12 mouse cellular contexts compared by ENCODE assay signal in the genomic region with DNA sequence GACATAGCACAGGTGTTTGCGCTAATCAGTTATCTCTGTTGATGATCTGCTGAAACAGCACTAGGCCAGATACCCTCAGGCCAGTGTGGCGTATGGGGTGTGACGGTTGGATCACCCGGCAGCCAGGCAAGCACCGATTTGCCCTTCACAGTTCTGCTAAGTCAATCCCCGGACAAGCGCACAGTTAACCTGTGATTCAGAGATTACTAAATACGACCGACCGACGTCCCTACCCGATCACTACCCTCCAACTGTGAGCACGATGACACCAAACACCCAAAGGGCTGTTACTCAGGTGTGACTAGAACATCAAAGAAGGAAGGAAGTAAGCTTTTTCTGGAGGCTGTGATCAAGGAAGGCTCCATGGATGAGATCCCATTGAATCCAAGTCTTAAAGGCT. TPM values are rescaled to one million over a fixed set of nuclear protein-coding genes. Genes with fewer than 3 reads are reported as not detected.
A peak's percentile ranks its signal among the peaks of the same experiment; 100 is the strongest.
DNase-seq lines count a peak whose midpoint lies in the region; ATAC-seq and TF ChIP-seq lines count a peak whose summit lies in the region.
"Had no signal": no experiment of that assay in that cellular context is flagged by ENCODE, and none has a peak within 500 bp of the region (broad histone marks: within the 10 kb centered on the region; RNA-seq: fewer than 3 reads in every experiment).

No protein-coding gene starts in this region.

- peaks cover 12% of the 10 kb centered on the region; the same call in 1 of the 2 replicates for H3K36me3 ChIP-seq in forebrain, embryonic 10.5 days (replicated peaks)
- H3K36me3 ChIP-seq in forebrain, embryonic 15.5 days, result peaks cover 4% of the 10 kb centered on the region; the same call in 1 of the 2 replicates
- peaks cover 5% of the 10 kb centered on the region; the same call in 1 of the 2 replicates for H3K36me3 ChIP-seq in midbrain, embryonic 13.5 days
- H3K36me3 ChIP-seq in midbrain, postnatal 0 days (ENCODE audit: insufficient read depth, low read length), result peaks cover 7% of the 10 kb centered on the region; the same call in 1 of the 2 replicates
- H3K36me3 ChIP-seq in hindbrain, embryonic 15.5 days, result no peaks in the 10 kb centered on the region
- H3K36me3 ChIP-seq in stomach, embryonic 15.5 days, result no peaks in the 10 kb centered on the region
- H3K36me3 ChIP-seq: liver, embryonic 15.5 days had no signal

- peaks cover 95% of the 10 kb centered on the region for H3K4me1 ChIP-seq in forebrain, embryonic 10.5 days
- H3K4me1 ChIP-seq in forebrain, embryonic 15.5 days, result peaks cover 65% of the 10 kb centered on the region
- H3K4me1 ChIP-seq in midbrain, embryonic 13.5 days (replicated peaks), result peaks cover 78% of the 10 kb centered on the region
- peaks cover 43% of the 10 kb centered on the region for H3K4me1 ChIP-seq in midbrain, postnatal 0 days (ENCODE audit: insufficient read depth, low read length)
- H3K4me1 ChIP-seq in hindbrain, embryonic 15.5 days (replicated peaks), result peaks cover 81% of the 10 kb centered on the region
- peaks cover 85% of the 10 kb centered on the region for H3K4me1 ChIP-seq in stomach, embryonic 15.5 days

- no peaks in the 10 kb centered on the region for H3K27me3 ChIP-seq in forebrain, embryonic 10.5 days (ENCODE audit: poor library complexity, severe bottlenecking)
- no peaks in the 10 kb centered on the region for H3K27me3 ChIP-seq in forebrain, embryonic 15.5 days
- no peaks in the 10 kb centered on the region for H3K27me3 ChIP-seq in midbrain, embryonic 13.5 days
- H3K27me3 ChIP-seq in midbrain, postnatal 0 days (ENCODE audit: insufficient read depth, low read length), result no peaks in the 10 kb centered on the region
- no peaks in the 10 kb centered on the region for H3K27me3 ChIP-seq in hindbrain, embryonic 15.5 days
- H3K27me3 ChIP-seq in stomach, embryonic 15.5 days (replicated peaks), result no peaks in the 10 kb centered on the region
- H3K27me3 ChIP-seq: liver, embryonic 15.5 days; Patski had no signal

- 90% methylated on average over 13 of the region's 13 CpGs for WGBS in forebrain, embryonic 10.5 days
- WGBS in forebrain, embryonic 15.5 days, result 89% methylated on average over 13 of the region's 13 CpGs
- 83% methylated on average over 13 of the region's 13 CpGs for WGBS in midbrain, embryonic 13.5 days
- 82% methylated on average over 13 of the region's 13 CpGs for WGBS in midbrain, postnatal 0 days
- WGBS in hindbrain, embryonic 15.5 days, result 69% methylated on average over 13 of the region's 13 CpGs
- WGBS in stomach, embryonic 15.5 days, result 68% methylated on average over 13 of the region's 13 CpGs

- no peak overlapping the region for H3K4me2 ChIP-seq in forebrain, embryonic 15.5 days (replicated peaks)
- no peak overlapping the region for H3K4me2 ChIP-seq in midbrain, embryonic 13.5 days (replicated peaks)
- no peak overlapping the region for H3K4me2 ChIP-seq in midbrain, postnatal 0 days (ENCODE audit: low read depth, low read length, poor library complexity, severe bottlenecking)
- no peak overlapping the region for H3K4me2 ChIP-seq in hindbrain, embryonic 15.5 days
- no peak overlapping the region for H3K4me2 ChIP-seq in stomach, embryonic 15.5 days
- H3K4me2 ChIP-seq: liver, embryonic 15.5 days had no signal

- TF ChIP-seq CTCF in midbrain, postnatal 0 days (IDR thresholded peaks at IDR 0.05), result no peak

- H3K9me3 ChIP-seq in forebrain, embryonic 10.5 days, result no peaks in the 10 kb centered on the region
- H3K9me3 ChIP-seq in forebrain, embryonic 15.5 days, result no peaks in the 10 kb centered on the region
- H3K9me3 ChIP-seq in midbrain, embryonic 13.5 days, result no peaks in the 10 kb centered on the region
- H3K9me3 ChIP-seq in midbrain, postnatal 0 days (ENCODE audit: low read length), result no peaks in the 10 kb centered on the region
- H3K9me3 ChIP-seq in hindbrain, embryonic 15.5 days, result no peaks in the 10 kb centered on the region
- no peaks in the 10 kb centered on the region for H3K9me3 ChIP-seq in stomach, embryonic 15.5 days
- H3K9me3 ChIP-seq: liver, embryonic 15.5 days had no signal

- no peak for DNase-seq in forebrain, embryonic 10.5 days (ENCODE audit: extremely low spot score, low spot score)
- no peak for DNase-seq in midbrain, postnatal 0 days (ENCODE audit: low spot score)
- DNase-seq in right cerebral cortex, adult 18-20 months, result no peak
- DNase-seq in heart, adult 18-20 months, result no peak
- DNase-seq: adrenal gland, postnatal 10 days had no signal

- no peak overlapping the region for H3K9ac ChIP-seq in forebrain, embryonic 15.5 days (replicated peaks)
- no peak overlapping the region for H3K9ac ChIP-seq in midbrain, embryonic 13.5 days (replicated peaks)
- no peak overlapping the region for H3K9ac ChIP-seq in midbrain, postnatal 0 days (replicated peaks; ENCODE audit: low read length, poor library complexity, severe bottlenecking)
- no peak overlapping the region for H3K9ac ChIP-seq in hindbrain, embryonic 15.5 days
- no peak overlapping the region for H3K9ac ChIP-seq in stomach, embryonic 15.5 days
- H3K9ac ChIP-seq: liver, embryonic 15.5 days had no signal

- H3K27ac ChIP-seq in forebrain, embryonic 10.5 days, result peak overlapping the region; percentile 80
- no peak overlapping the region for H3K27ac ChIP-seq in forebrain, embryonic 15.5 days (replicated peaks)
- H3K27ac ChIP-seq in midbrain, embryonic 13.5 days, result 0 out of 2 replicates have a peak overlapping the region, but pooled peaks have one; percentile 20
- H3K27ac ChIP-seq in midbrain, postnatal 0 days (ENCODE audit: low read depth, low read length), result no peak overlapping the region
- H3K27ac ChIP-seq in hindbrain, embryonic 15.5 days (replicated peaks), result 0 out of 2 replicates have a peak overlapping the region, but pooled peaks have one; percentile 4
- H3K27ac ChIP-seq in stomach, embryonic 15.5 days, result peak overlapping the region; percentile 26; the same call in 1 of the 2 replicates
- H3K27ac ChIP-seq: liver, embryonic 15.5 days had no signal

- no peak for ATAC-seq in forebrain, embryonic 15.5 days (replicated peaks)
- ATAC-seq in midbrain, embryonic 13.5 days, result no peak
- no peak for ATAC-seq in midbrain, postnatal 0 days (ENCODE audit: low FRiP score)
- no peak for ATAC-seq in hindbrain, embryonic 15.5 days (ENCODE audit: low FRiP score, low read depth)
- ATAC-seq in stomach, embryonic 15.5 days (ENCODE audit: insufficient read depth, low FRiP score, low read depth), result no peak
- ATAC-seq: inflammation-experienced regulatory T-cells, adult 6 months; Patski had no signal

- no peak overlapping the region for H3K4me3 ChIP-seq in forebrain, embryonic 10.5 days
- H3K4me3 ChIP-seq in forebrain, embryonic 15.5 days, result no peak overlapping the region
- H3K4me3 ChIP-seq in midbrain, embryonic 13.5 days (replicated peaks), result no peak overlapping the region
- no peak overlapping the region for H3K4me3 ChIP-seq in midbrain, postnatal 0 days (ENCODE audit: low read depth, low read length)
- no peak overlapping the region for H3K4me3 ChIP-seq in hindbrain, embryonic 15.5 days
- no peak overlapping the region for H3K4me3 ChIP-seq in stomach, embryonic 15.5 days (replicated peaks)
- H3K4me3 ChIP-seq: liver, embryonic 15.5 days had no signal

RNA-seq across cellular contexts. Expression of gene Cotl1, which starts 10.9 kb away (rescaled TPM):
- 109 and 114 TPM in 2 replicates for polyA plus RNA-seq in forebrain, embryonic 10.5 days (2016; fragmentation: Nextera tagmentation; extraction: Ambion mirVana)
- 127 and 138 TPM in 2 replicates for polyA plus RNA-seq in forebrain, embryonic 15.5 days (2015; fragmentation: Nextera tagmentation; extraction: Ambion mirVana)
- 79.8 and 105 TPM in 2 replicates for polyA plus RNA-seq in midbrain, embryonic 13.5 days (2015; fragmentation: Nextera tagmentation; extraction: Ambion mirVana)
- 223 and 238 TPM in 2 replicates for total RNA-seq in midbrain, postnatal 0 days (2014; rRNA removed)
- polyA plus RNA-seq in midbrain, postnatal 0 days (2015; fragmentation: Nextera tagmentation; extraction: Ambion mirVana), result 112 and 119 TPM in 2 replicates
- 147 and 151 TPM in 2 replicates for polyA plus RNA-seq in hindbrain, embryonic 15.5 days (2015; fragmentation: Nextera tagmentation; extraction: Ambion mirVana)
- 119 and 135 TPM in 2 replicates for polyA plus RNA-seq in stomach, embryonic 15.5 days (2015; fragmentation: Nextera tagmentation; extraction: Ambion mirVana)
- total RNA-seq in heart, adult 18-20 months (2021), result 10 to 100 TPM; 16.7 to 22.9 TPM

RNA-seq across cellular contexts. Expression of gene Klhl36, which starts 32.6 kb away (rescaled TPM):
- 10.8 and 11.1 TPM in 2 replicates for polyA plus RNA-seq in forebrain, embryonic 10.5 days (2016; fragmentation: Nextera tagmentation; extraction: Ambion mirVana)
- polyA plus RNA-seq in forebrain, embryonic 15.5 days (2015; fragmentation: Nextera tagmentation; extraction: Ambion mirVana), result 15.3 and 15.4 TPM in 2 replicates
- 12.7 and 13.0 TPM in 2 replicates for polyA plus RNA-seq in midbrain, embryonic 13.5 days (2015; fragmentation: Nextera tagmentation; extraction: Ambion mirVana)
- 28.2 and 31.0 TPM in 2 replicates for total RNA-seq in midbrain, postnatal 0 days (2014; rRNA removed)
- polyA plus RNA-seq in midbrain, postnatal 0 days (2015; fragmentation: Nextera tagmentation; extraction: Ambion mirVana), result 19.5 and 21.0 TPM in 2 replicates
- polyA plus RNA-seq in hindbrain, embryonic 15.5 days (2015; fragmentation: Nextera tagmentation; extraction: Ambion mirVana), result 17.3 TPM in 2 replicates
- 12.3 and 12.8 TPM in 2 replicates for polyA plus RNA-seq in stomach, embryonic 15.5 days (2015; fragmentation: Nextera tagmentation; extraction: Ambion mirVana)
- total RNA-seq in heart, adult 18-20 months (2021), result 1 to 10 TPM; 2.3 to 3.0 TPM

RNA-seq across cellular contexts. Expression of gene Tldc1, which starts 51.2 kb away (rescaled TPM):
- polyA plus RNA-seq in forebrain, embryonic 10.5 days (2016; fragmentation: Nextera tagmentation; extraction: Ambion mirVana), result 16.7 and 17.3 TPM in 2 replicates
- polyA plus RNA-seq in forebrain, embryonic 15.5 days (2015; fragmentation: Nextera tagmentation; extraction: Ambion mirVana), result 14.5 and 14.9 TPM in 2 replicates
- 10.9 and 11.0 TPM in 2 replicates for polyA plus RNA-seq in midbrain, embryonic 13.5 days (2015; fragmentation: Nextera tagmentation; extraction: Ambion mirVana)
- 18.5 and 20.4 TPM in 2 replicates for total RNA-seq in midbrain, postnatal 0 days (2014; rRNA removed)
- polyA plus RNA-seq in midbrain, postnatal 0 days (2015; fragmentation: Nextera tagmentation; extraction: Ambion mirVana), result 6.7 and 7.4 TPM in 2 replicates
- 10.1 and 13.2 TPM in 2 replicates for polyA plus RNA-seq in hindbrain, embryonic 15.5 days (2015; fragmentation: Nextera tagmentation; extraction: Ambion mirVana)
- 12.9 and 13.8 TPM in 2 replicates for polyA plus RNA-seq in stomach, embryonic 15.5 days (2015; fragmentation: Nextera tagmentation; extraction: Ambion mirVana)
- 10 to 100 TPM; 11.5 to 14.2 TPM for total RNA-seq in heart, adult 18-20 months (2021)

Comparison
In these comparisons a context has a peak if more than half of its experiments do, and no peak if none do; other contexts are left out.
1. H3K27ac ChIP-seq: peak in forebrain, embryonic 10.5 days (single experiment), midbrain, embryonic 13.5 days (single experiment), hindbrain, embryonic 15.5 days (single experiment) and stomach, embryonic 15.5 days (single experiment); none in forebrain, embryonic 15.5 days (single experiment) and midbrain, postnatal 0 days (single experiment).